Mouse (Mus musculus): ENCODE measurements around the gene Cacna1b.

- no peak for TF ChIP-seq EP300 (IDR thresholded peaks at IDR 0.05; ENCODE audit: low read depth)
- no peak for TF ChIP-seq CTCF (IDR thresholded peaks at IDR 0.05; ENCODE audit: low read depth)
These were observed 114.4 kb downstream of the Cacna1b start for GRCm38 (mm10) chr2:24648503-24648902.
